Mouse (Mus musculus) kidney, adult 2 months (tissue): ENCODE measurements around the gene Ctsz.

Experiments
- CTCF ChIP-seq: fragments of 200-500 bp; conservative IDR thresholded peaks from 2 replicates; pipeline ENCODE4 v1.5.1; 2011; ENCODE audit warnings: low read depth, mild to moderate bottlenecking, control low read depth, low read length, moderate library complexity, mixed read lengths; ENCODE audit not compliant: insufficient read depth, insufficient read length
- POLR2A ChIP-seq: fragments of 200-500 bp; IDR thresholded peaks from one replicate; pipeline ENCODE4 v1.6.1; 2011; ENCODE audit warnings: low read depth, low read length, control low read depth

DNA sequence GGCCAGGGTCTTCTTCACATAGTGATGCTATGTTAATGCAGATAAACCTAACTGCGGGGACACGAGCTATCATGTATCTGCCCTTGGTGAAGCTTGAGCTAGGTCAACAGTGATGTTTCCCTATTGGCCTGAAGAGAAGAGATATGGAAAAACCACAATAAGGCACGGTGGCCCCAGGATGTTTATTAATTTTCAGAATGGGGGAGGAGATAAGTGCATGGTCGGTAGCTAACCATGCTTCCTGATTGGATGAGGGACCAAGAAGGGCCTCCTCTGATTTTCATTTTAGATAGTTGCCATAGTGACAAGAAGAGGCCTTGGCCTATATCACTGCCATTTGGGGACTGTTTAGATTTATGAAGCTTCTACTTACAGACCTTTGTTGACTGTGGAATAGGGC is 31.5 kb upstream of the Ctsz start:
- no peak for TF ChIP-seq POLR2A
- TF ChIP-seq CTCF: no peak
